Mouse (Mus musculus): ENCODE results near the gene Erv3. TPM values are rescaled to one million over a fixed set of nuclear protein-coding genes. Genes with fewer than 3 reads are reported as not detected.

The Erv3 gene
- polyA plus RNA-seq (2015; fragmentation: Nextera tagmentation; extraction: Ambion mirVana), result not detected in 2 replicates

GRCm38 (mm10) chr2:131859721-131860120 lies at the start of gene Erv3:
Gene Erv3, minus strand, starts transcription at chr2:131859747.
- no peak within 1 kb of the TSS for H3K27ac ChIP-seq
- no peaks in the 10 kb centered on the region for H3K4me1 ChIP-seq (replicated peaks)
- 82% methylated on average over 5 of the region's 5 CpGs for WGBS
- H3K9ac ChIP-seq, result no peak within 1 kb of the TSS
- no peaks in the 10 kb centered on the region for H3K36me3 ChIP-seq
- peaks cover 5% of the 10 kb centered on the region; the same call in 1 of the 2 replicates for H3K27me3 ChIP-seq
- H3K4me3 ChIP-seq, result no peak within 1 kb of the TSS
- no peak within 1 kb of the TSS for H3K4me2 ChIP-seq
- no peak for ATAC-seq (replicated peaks; ENCODE audit: insufficient number of reproducible peaks, insufficient read depth, low FRiP score, low read depth)
- H3K9me3 ChIP-seq (replicated peaks), result no peaks in the 10 kb centered on the region

DNA sequence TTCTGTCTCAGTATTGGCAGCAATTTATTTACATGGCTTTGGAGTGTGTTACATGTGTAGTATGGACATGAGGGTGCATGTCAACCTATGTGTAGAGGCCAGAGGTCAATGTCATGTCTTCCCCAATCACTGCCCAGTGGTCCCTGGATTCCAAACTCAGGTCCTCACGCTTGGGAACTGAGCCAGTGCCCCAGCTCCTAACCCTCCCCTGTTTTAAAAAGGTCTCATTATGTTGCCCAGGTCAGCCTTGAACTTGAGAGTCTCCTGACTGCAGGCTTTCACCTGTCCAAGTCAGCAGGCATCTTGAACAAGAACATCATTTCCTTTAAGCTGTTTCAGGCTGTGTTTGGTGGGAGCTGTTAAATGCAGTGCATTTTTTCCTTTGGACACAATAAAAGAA lies 49.4 kb upstream of the Erv3 start:
- H3K4me1 ChIP-seq (replicated peaks), result peaks cover 51% of the 10 kb centered on the region
- H3K27ac ChIP-seq, result no peak overlapping the region
- no peaks in the 10 kb centered on the region for H3K9me3 ChIP-seq (replicated peaks)
- peak overlapping the region; percentile 66 for H3K4me2 ChIP-seq
- no peaks in the 10 kb centered on the region for H3K27me3 ChIP-seq
- H3K4me3 ChIP-seq, result no peak overlapping the region
- no peak for ATAC-seq (replicated peaks; ENCODE audit: insufficient number of reproducible peaks, insufficient read depth, low FRiP score, low read depth)
- WGBS, result 93% methylated on average over 1 of the region's 1 CpGs
- no peak overlapping the region for H3K9ac ChIP-seq
- H3K36me3 ChIP-seq, result 0 out of 2 replicates have a peak, but pooled peaks cover 5% of the 10 kb centered on the region

- Histone ChIP-seq H3K36me3 (no peaks in the 10 kb centered on the region), H3K9me3 (replicated peaks) (no peaks in the 10 kb centered on the region), H3K27ac (no peak overlapping the region), H3K27me3 (no peaks in the 10 kb centered on the region), H3K4me1 (replicated peaks) (peaks cover 55% of the 10 kb centered on the region), H3K4me2 (no peak overlapping the region), H3K4me3 (no peak overlapping the region), H3K9ac (no peak overlapping the region)
- 81% methylated on average over 7 of the region's 7 CpGs for WGBS
- no peak for ATAC-seq (replicated peaks; ENCODE audit: insufficient number of reproducible peaks, insufficient read depth, low FRiP score, low read depth)
These were observed 48.9 kb upstream of the Erv3 start for GRCm38 (mm10) chr2:131908351-131908861.

DNA sequence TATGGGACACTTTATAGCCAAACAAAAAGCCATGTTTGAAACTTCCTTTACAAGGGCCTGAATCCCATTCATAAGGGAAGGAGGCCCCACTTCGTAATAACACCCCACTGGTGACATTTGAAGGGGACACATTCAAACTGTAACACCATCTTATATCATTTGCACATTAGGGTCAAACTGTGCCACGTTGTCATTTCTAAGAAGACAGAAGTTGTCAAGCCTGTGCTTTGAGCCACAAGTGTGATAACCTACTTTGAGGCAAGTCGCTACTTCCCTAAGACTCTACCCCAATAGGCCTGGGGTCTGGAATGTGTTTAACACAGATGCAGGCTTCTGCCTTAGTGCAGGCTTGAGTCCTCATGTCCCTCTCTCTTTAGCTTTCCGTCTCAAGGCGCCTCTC lies 47.8 kb upstream of the Erv3 start:
- peaks cover 60% of the 10 kb centered on the region for H3K4me1 ChIP-seq (replicated peaks)
- 78% methylated on average over 5 of the region's 5 CpGs for WGBS
- ATAC-seq (replicated peaks; ENCODE audit: insufficient number of reproducible peaks, insufficient read depth, low FRiP score, low read depth), result no peak

GRCm38 (mm10) chr2:131906846-131907245 lies 47.3 kb upstream of the Erv3 start:
- H3K36me3 ChIP-seq, result no peaks in the 10 kb centered on the region
- H3K4me1 ChIP-seq (replicated peaks), result peaks cover 63% of the 10 kb centered on the region
- H3K9ac ChIP-seq, result no peak overlapping the region
- WGBS, result 44% methylated on average over 1 of the region's 1 CpGs
- H3K4me2 ChIP-seq, result no peak overlapping the region
- no peak overlapping the region for H3K27ac ChIP-seq
- H3K27me3 ChIP-seq, result no peaks in the 10 kb centered on the region
- no peak overlapping the region for H3K4me3 ChIP-seq
- ATAC-seq (replicated peaks; ENCODE audit: insufficient number of reproducible peaks, insufficient read depth, low FRiP score, low read depth), result no peak
- H3K9me3 ChIP-seq (replicated peaks), result no peaks in the 10 kb centered on the region

More for the DNA sequence above, 47.8 kb upstream of the Erv3 start:
- Histone ChIP-seq H3K36me3 (no peaks in the 10 kb centered on the region), H3K27ac (no peak overlapping the region), H3K9ac (no peak overlapping the region), H3K27me3 (no peaks in the 10 kb centered on the region), H3K4me2 (no peak overlapping the region), H3K4me3 (no peak overlapping the region), H3K9me3 (replicated peaks) (no peaks in the 10 kb centered on the region)

GRCm38 (mm10) chr2:131906266-131906665 lies 46.7 kb upstream of the Erv3 start:
- no peak overlapping the region for H3K4me3 ChIP-seq
- no peaks in the 10 kb centered on the region for H3K36me3 ChIP-seq
- ATAC-seq (replicated peaks; ENCODE audit: insufficient number of reproducible peaks, insufficient read depth, low FRiP score, low read depth), result no peak
- no peak overlapping the region for H3K4me2 ChIP-seq
- no peaks in the 10 kb centered on the region for H3K27me3 ChIP-seq
- H3K9ac ChIP-seq, result no peak overlapping the region
- H3K9me3 ChIP-seq (replicated peaks), result no peaks in the 10 kb centered on the region
- 86% methylated on average over 3 of the region's 3 CpGs for WGBS
- no peak overlapping the region for H3K27ac ChIP-seq
- peaks cover 58% of the 10 kb centered on the region for H3K4me1 ChIP-seq (replicated peaks)

DNA sequence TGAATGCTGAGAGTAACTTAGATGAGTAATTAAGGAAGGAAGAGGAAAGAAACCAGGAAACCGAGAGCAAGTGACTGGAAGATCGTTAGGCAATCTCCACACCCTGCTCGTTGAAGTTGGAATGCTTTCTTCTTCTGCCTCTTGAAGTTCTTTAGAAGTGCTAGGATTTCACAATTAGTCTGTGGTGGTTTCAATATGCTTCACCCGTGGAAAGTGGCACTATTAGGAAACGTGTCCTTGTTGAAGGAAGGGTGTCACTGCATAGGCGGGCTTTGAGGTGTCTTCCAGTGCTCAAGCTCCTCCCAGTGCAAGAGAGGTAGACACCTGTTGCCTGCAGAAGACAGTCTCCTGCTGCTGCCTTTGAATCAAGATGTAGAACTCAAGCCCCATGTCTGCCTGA lies 46.2 kb upstream of the Erv3 start:
- Histone ChIP-seq H3K4me1 (replicated peaks) (peaks cover 53% of the 10 kb centered on the region), H3K27ac (no peak overlapping the region), H3K9ac (no peak overlapping the region), H3K4me3 (no peak overlapping the region), H3K4me2 (no peak overlapping the region), H3K36me3 (no peaks in the 10 kb centered on the region), H3K27me3 (no peaks in the 10 kb centered on the region), H3K9me3 (replicated peaks) (no peaks in the 10 kb centered on the region)
- no peak for ATAC-seq (replicated peaks; ENCODE audit: insufficient number of reproducible peaks, insufficient read depth, low FRiP score, low read depth)
- 57% methylated on average over 6 of the region's 6 CpGs for WGBS

DNA sequence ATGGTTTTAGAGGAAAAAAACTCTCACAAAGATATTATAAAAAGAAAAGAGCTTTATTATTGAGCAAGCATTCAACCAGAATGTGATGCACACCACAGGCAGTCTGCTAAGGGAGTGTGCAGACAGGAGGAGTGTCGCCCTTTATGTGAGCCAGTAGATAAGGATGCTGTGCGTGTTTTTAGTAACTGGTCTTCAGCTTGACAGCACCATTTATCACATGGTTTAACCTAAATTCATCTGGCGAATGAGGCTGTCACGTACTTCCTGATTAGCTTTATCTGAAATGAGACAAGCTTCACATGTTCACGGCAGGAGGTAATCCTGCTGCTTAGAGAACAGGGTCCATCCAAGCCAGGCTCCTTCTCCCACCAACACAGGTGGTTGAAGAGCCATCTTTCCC lies 45.5 kb upstream of the Erv3 start:
- Histone ChIP-seq H3K9ac (no peak overlapping the region), H3K36me3 (no peaks in the 10 kb centered on the region), H3K4me1 (replicated peaks) (peaks cover 50% of the 10 kb centered on the region), H3K27ac (peak overlapping the region; percentile 19; the same call in 1 of the 2 replicates), H3K4me2 (no peak overlapping the region), H3K27me3 (no peaks in the 10 kb centered on the region), H3K4me3 (no peak overlapping the region), H3K9me3 (replicated peaks) (no peaks in the 10 kb centered on the region)
- ATAC-seq (replicated peaks; ENCODE audit: insufficient number of reproducible peaks, insufficient read depth, low FRiP score, low read depth), result no peak
- 11% methylated on average over 5 of the region's 5 CpGs for WGBS

- Histone ChIP-seq H3K4me1 (replicated peaks) (peaks cover 36% of the 10 kb centered on the region), H3K4me2 (peak overlapping the region; percentile 21; the same call in 1 of the 2 replicates), H3K27me3 (no peaks in the 10 kb centered on the region), H3K9ac (no peak overlapping the region), H3K4me3 (no peak overlapping the region), H3K9me3 (replicated peaks) (no peaks in the 10 kb centered on the region), H3K36me3 (no peaks in the 10 kb centered on the region), H3K27ac (peak overlapping the region; percentile 79)
- peak; percentile 91 for ATAC-seq (replicated peaks; ENCODE audit: insufficient number of reproducible peaks, insufficient read depth, low FRiP score, low read depth)
- WGBS, result 10% methylated on average over 8 of the region's 8 CpGs
These were observed 43.3 kb upstream of the Erv3 start for GRCm38 (mm10) chr2:131902867-131903266.

DNA sequence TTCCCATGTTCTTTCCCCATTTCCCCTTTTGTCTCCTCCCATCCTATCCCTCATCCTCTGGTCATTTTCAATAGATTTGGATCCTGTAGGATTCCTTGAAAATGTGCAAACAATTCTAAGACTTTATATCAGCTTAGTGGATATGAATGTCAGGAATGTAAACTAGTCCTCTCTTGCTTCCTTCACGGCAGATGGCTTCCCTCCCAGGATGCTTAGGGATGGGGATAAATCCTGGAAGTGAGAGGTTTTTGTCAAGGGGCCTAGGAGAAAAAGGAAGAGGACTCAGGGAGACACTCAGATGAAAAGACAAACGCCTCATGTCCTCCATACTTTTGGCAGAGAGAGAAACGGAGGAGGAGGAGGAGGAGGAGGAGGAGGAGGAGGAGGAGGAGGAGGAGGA lies 42.9 kb upstream of the Erv3 start:
- H3K9ac ChIP-seq, result no peak overlapping the region
- H3K4me3 ChIP-seq, result no peak overlapping the region
- 24% methylated on average over 2 of the region's 3 CpGs for WGBS
- H3K27me3 ChIP-seq, result no peaks in the 10 kb centered on the region
- no peak overlapping the region for H3K4me2 ChIP-seq
- no peaks in the 10 kb centered on the region for H3K36me3 ChIP-seq
- peaks cover 36% of the 10 kb centered on the region for H3K4me1 ChIP-seq (replicated peaks)
- peak overlapping the region; percentile 79 for H3K27ac ChIP-seq
- ATAC-seq (replicated peaks; ENCODE audit: insufficient number of reproducible peaks, insufficient read depth, low FRiP score, low read depth), result peak; percentile 21; the same call in 1 of the 2 replicates
- no peaks in the 10 kb centered on the region for H3K9me3 ChIP-seq (replicated peaks)

- Histone ChIP-seq H3K36me3 (no peaks in the 10 kb centered on the region), H3K4me1 (replicated peaks) (peaks cover 5% of the 10 kb centered on the region; the same call in 1 of the 2 replicates), H3K27me3 (no peaks in the 10 kb centered on the region), H3K4me2 (no peak overlapping the region), H3K27ac (no peak overlapping the region), H3K4me3 (no peak overlapping the region), H3K9ac (no peak overlapping the region), H3K9me3 (replicated peaks) (no peaks in the 10 kb centered on the region)
- no peak for ATAC-seq (replicated peaks; ENCODE audit: insufficient number of reproducible peaks, insufficient read depth, low FRiP score, low read depth)
- 88% methylated on average over 12 of the region's 12 CpGs for WGBS
These were observed 38.0 kb upstream of the Erv3 start for GRCm38 (mm10) chr2:131897336-131898109.

- WGBS, result 85% methylated on average over 4 of the region's 4 CpGs
- H3K4me3 ChIP-seq, result no peak overlapping the region
- no peak overlapping the region for H3K9ac ChIP-seq
- H3K4me2 ChIP-seq, result no peak overlapping the region
- ATAC-seq (replicated peaks; ENCODE audit: insufficient number of reproducible peaks, insufficient read depth, low FRiP score, low read depth), result no peak
- H3K27ac ChIP-seq, result no peak overlapping the region
- H3K4me1 ChIP-seq (replicated peaks), result peaks cover 9% of the 10 kb centered on the region
- no peaks in the 10 kb centered on the region for H3K27me3 ChIP-seq
- H3K9me3 ChIP-seq (replicated peaks), result no peaks in the 10 kb centered on the region
- no peaks in the 10 kb centered on the region for H3K36me3 ChIP-seq
These were observed 36.5 kb upstream of the Erv3 start for GRCm38 (mm10) chr2:131896011-131896410.

Data from heart, embryonic 15.5 days (tissue).